Mouse (Mus musculus) ES-E14 (cell line): Measurements from ENCODE around the gene Mrps27.

ENCODE experiments used
- HCFC1 ChIP-seq: IDR thresholded peaks from 2 replicates; pipeline ENCODE4 v1.6.1; 2012; ENCODE audit warnings: low read length, inconsistent platforms, borderline replicate concordance; ENCODE audit not compliant: insufficient read depth
- MAFK ChIP-seq: IDR thresholded peaks from 2 replicates; pipeline ENCODE4 v1.6.1; 2014; ENCODE audit warnings: mild to moderate bottlenecking, low read depth, low read length, inconsistent platforms; ENCODE audit not compliant: insufficient read depth
- ZC3H11A ChIP-seq: IDR thresholded peaks from 2 replicates; pipeline ENCODE4 v1.6.1; 2012; ENCODE audit warnings: low read depth, mild to moderate bottlenecking, inconsistent platforms, low read length, borderline replicate concordance
- ZNF384 ChIP-seq: IDR thresholded peaks from 2 replicates; pipeline ENCODE4 v1.6.1; 2012; ENCODE audit warnings: low read depth, low read length, inconsistent platforms

- TF ChIP-seq HCFC1 (no peak), ZC3H11A (no peak), MAFK (no peak), ZNF384 (no peak)
Observed at GRCm38 (mm10) chr13:99317058-99317457, 27.5 kb upstream of the Mrps27 start.
